Mouse (Mus musculus): ENCODE results near the gene Nol3.
A peak's percentile ranks its signal among the peaks of the same experiment; 100 is the strongest.

GRCm38 (mm10) chr8:105276292-105277120 is 566 bp downstream of the Nol3 start:
- no peak for TF ChIP-seq CTCF (IDR thresholded peaks at IDR 0.05; ENCODE audit: extremely low read depth, insufficient read depth, low read length)
- peak; percentile 16; the same call in 1 of the 2 replicates for TF ChIP-seq POLR2A (IDR thresholded peaks at IDR 0.05; ENCODE audit: extremely low read depth, insufficient read depth, low read length)
